Mouse (Mus musculus) brown adipose tissue, adult 24 weeks (tissue): Measurements from ENCODE around the gene Tada2a. TPM values are rescaled to one million over a fixed set of nuclear protein-coding genes. Genes with fewer than 3 reads are reported as not detected.

Source experiments
- H3K27ac ChIP-seq: fragments of 200-500 bp; replicated peaks from 2 replicates; pipeline ENCODE4 v1.5.1; 2012; ENCODE audit warnings: low read depth, mild to moderate bottlenecking, low read length
- H3K4me1 ChIP-seq: fragments of 200-500 bp; 2 replicates; pipeline ENCODE4 v1.6.1; 2012; ENCODE audit warnings: low read length, mixed read lengths; ENCODE audit not compliant: control insufficient read depth, insufficient read depth, insufficient read length
- H3K4me3 ChIP-seq: fragments of 200-500 bp; 2 replicates; pipeline ENCODE4 v1.5.1; 2012; ENCODE audit warnings: low read depth, mild to moderate bottlenecking, low read length, moderate library complexity; ENCODE audit not compliant: insufficient read depth
- polyA plus RNA-seq: library from polyadenylated mRNA; stranded (reverse); fragments of >200 nt; gene quantifications from 2 replicates; pipeline ENCODE4 v1.2.4, GENCODE M21; 2012; ENCODE audit not compliant: missing spikeins, insufficient read depth, insufficient read length

The Tada2a gene
- polyA plus RNA-seq, 1 experiment: 5.4 TPM

- Histone ChIP-seq H3K4me3 (no peak overlapping the region), H3K27ac (no peak overlapping the region), H3K4me1 (no peaks in the 10 kb centered on the region)
Measured at GRCm38 (mm10) chr11:84060635-84061034, 68.8 kb downstream of the Tada2a start.

GRCm38 (mm10) chr11:84059784-84060183, 69.6 kb downstream of the Tada2a start:
- Histone ChIP-seq H3K4me3 (no peak overlapping the region), H3K4me1 (no peaks in the 10 kb centered on the region), H3K27ac (no peak overlapping the region)

GRCm38 (mm10) chr11:84057418-84057817, 72.0 kb downstream of the Tada2a start:
- Histone ChIP-seq H3K27ac (no peak overlapping the region), H3K4me1 (no peaks in the 10 kb centered on the region), H3K4me3 (no peak overlapping the region)

- Histone ChIP-seq H3K4me3 (no peak overlapping the region), H3K27ac (no peak overlapping the region), H3K4me1 (no peaks in the 10 kb centered on the region)
Measured at GRCm38 (mm10) chr11:84053524-84054163, 75.8 kb downstream of the Tada2a start.

GRCm38 (mm10) chr11:84053055-84053454, 76.3 kb downstream of the Tada2a start:
- no peaks in the 10 kb centered on the region for H3K4me1 ChIP-seq

GRCm38 (mm10) chr11:84048411-84048810, 81.0 kb downstream of the Tada2a start:
- Histone ChIP-seq H3K4me1 (no peaks in the 10 kb centered on the region), H3K4me3 (no peak overlapping the region), H3K27ac (no peak overlapping the region)

More at GRCm38 (mm10) chr11:84053055-84053454, 76.3 kb downstream of the Tada2a start:
- no peak overlapping the region for H3K27ac ChIP-seq
- no peak overlapping the region for H3K4me3 ChIP-seq

- Histone ChIP-seq H3K4me1 (no peaks in the 10 kb centered on the region), H3K4me3 (no peak overlapping the region), H3K27ac (no peak overlapping the region)
Measured at GRCm38 (mm10) chr11:84047270-84047669, 82.1 kb downstream of the Tada2a start.

GRCm38 (mm10) chr11:84044988-84045387, 84.4 kb downstream of the Tada2a start:
- Histone ChIP-seq H3K4me3 (no peak overlapping the region), H3K27ac (no peak overlapping the region), H3K4me1 (no peaks in the 10 kb centered on the region)

- Histone ChIP-seq H3K4me3 (no peak overlapping the region), H3K4me1 (no peaks in the 10 kb centered on the region), H3K27ac (no peak overlapping the region)
Measured at GRCm38 (mm10) chr11:84042808-84043762, 86.3 kb downstream of the Tada2a start.

- H3K4me3 ChIP-seq: no peak overlapping the region
- H3K27ac ChIP-seq: no peak overlapping the region
- H3K4me1 ChIP-seq: no peaks in the 10 kb centered on the region
Measured at GRCm38 (mm10) chr11:84040621-84041020, 88.8 kb downstream of the Tada2a start.

- Histone ChIP-seq H3K4me3 (no peak overlapping the region), H3K27ac (no peak overlapping the region)
Measured at GRCm38 (mm10) chr11:84033671-84034070, 95.7 kb downstream of the Tada2a start.

GRCm38 (mm10) chr11:84032559-84032958, 96.8 kb downstream of the Tada2a start:
- no peaks in the 10 kb centered on the region for H3K4me1 ChIP-seq
- no peak overlapping the region for H3K27ac ChIP-seq

More at GRCm38 (mm10) chr11:84033671-84034070, 95.7 kb downstream of the Tada2a start:
- H3K4me1 ChIP-seq: no peaks in the 10 kb centered on the region

GRCm38 (mm10) chr11:84031971-84032370, 97.4 kb downstream of the Tada2a start:
- Histone ChIP-seq H3K4me1 (no peaks in the 10 kb centered on the region), H3K27ac (no peak overlapping the region), H3K4me3 (no peak overlapping the region)

More at GRCm38 (mm10) chr11:84032559-84032958, 96.8 kb downstream of the Tada2a start:
- no peak overlapping the region for H3K4me3 ChIP-seq
